In the genomic region with DNA sequence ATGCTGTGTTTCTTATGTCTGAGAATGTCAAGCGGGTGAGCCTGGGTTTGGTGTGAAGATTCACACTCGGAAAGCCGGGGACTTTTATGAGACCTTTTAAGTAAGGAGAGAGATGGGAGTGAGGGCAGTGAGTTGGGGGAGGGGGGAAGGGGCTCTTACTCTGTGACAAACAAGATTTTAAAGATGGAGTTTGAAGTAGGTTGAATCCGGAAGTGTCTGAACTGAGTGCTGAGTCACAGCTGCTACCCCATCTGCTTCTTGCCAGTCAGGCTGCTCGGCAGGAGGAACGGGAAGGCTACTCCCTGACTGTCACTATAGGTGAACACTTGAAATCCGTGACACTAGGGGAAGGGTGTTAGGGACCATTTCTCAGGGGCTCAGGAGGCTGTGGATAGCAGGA, we compare ENCODE assay signal across 9 mouse cellular contexts. TPM values are rescaled to one million over a fixed set of nuclear protein-coding genes. Genes with fewer than 3 reads are reported as not detected.
DNase-seq lines count a peak whose midpoint lies in the region; ATAC-seq lines count a peak whose summit lies in the region.
"Had no signal": no experiment of that assay in that cellular context is flagged by ENCODE, and none has a peak within 500 bp of the region (broad histone marks: within the 10 kb centered on the region; RNA-seq: fewer than 3 reads in every experiment).

No protein-coding gene starts in this region.

- H3K4me3 ChIP-seq in forebrain, embryonic 11.5 days (ENCODE audit: low read depth, low read length): no peak overlapping the region
- H3K4me3 ChIP-seq in neural tube, embryonic 13.5 days: no peak overlapping the region
- H3K4me3 ChIP-seq: heart, embryonic 15.5 days had no signal

- H3K27me3 ChIP-seq in forebrain, embryonic 11.5 days (ENCODE audit: control insufficient read depth, insufficient read depth, low read length): no peaks in the 10 kb centered on the region
- H3K27me3 ChIP-seq in neural tube, embryonic 13.5 days: no peaks in the 10 kb centered on the region
- H3K27me3 ChIP-seq: heart, embryonic 15.5 days had no signal

- no peak overlapping the region for H3K4me2 ChIP-seq in forebrain, embryonic 11.5 days (ENCODE audit: low read depth, low read length, severe bottlenecking)
- H3K4me2 ChIP-seq in neural tube, embryonic 13.5 days: 0 out of 2 replicates have a peak overlapping the region, but pooled peaks have one; percentile 9
- H3K4me2 ChIP-seq: heart, embryonic 15.5 days had no signal

- no peak overlapping the region for H3K9ac ChIP-seq in forebrain, embryonic 11.5 days (ENCODE audit: low read length)
- no peak overlapping the region for H3K9ac ChIP-seq in neural tube, embryonic 13.5 days
- H3K9ac ChIP-seq: heart, embryonic 15.5 days had no signal

- no peaks in the 10 kb centered on the region for H3K4me1 ChIP-seq in forebrain, embryonic 11.5 days (replicated peaks; ENCODE audit: control insufficient read depth, insufficient read depth, low read length)
- peaks cover 25% of the 10 kb centered on the region for H3K4me1 ChIP-seq in neural tube, embryonic 13.5 days (replicated peaks)

- peak; percentile 53 for DNase-seq in forebrain, embryonic 11.5 days (ENCODE audit: low spot score)
- peak; percentile 34 to 35 for DNase-seq in layer of hippocampus, postnatal 36 days
- DNase-seq in gastrocnemius, postnatal 25 days: no peak
- no peak for DNase-seq in adrenal gland, postnatal 10 days
- DNase-seq in cerebellum, postnatal 36 days: no peak
- DNase-seq: lung, postnatal 36 days had no signal

- ATAC-seq in common myeloid progenitor, adult 5-6 weeks (replicated peaks; ENCODE audit: low read depth, poor library complexity, severe bottlenecking): peak; percentile 90
- ATAC-seq in forebrain, embryonic 11.5 days (replicated peaks; ENCODE audit: low FRiP score): no peak
- 0 out of 2 replicates have a peak, but pooled peaks have one; percentile 36 for ATAC-seq in neural tube, embryonic 13.5 days (ENCODE audit: low read depth)

- no peak overlapping the region for H3K27ac ChIP-seq in forebrain, embryonic 11.5 days (ENCODE audit: low read depth, low read length)
- H3K27ac ChIP-seq in neural tube, embryonic 13.5 days (replicated peaks): peak overlapping the region; percentile 54
- H3K27ac ChIP-seq: heart, embryonic 15.5 days had no signal

- no peaks in the 10 kb centered on the region for H3K9me3 ChIP-seq in forebrain, embryonic 11.5 days (ENCODE audit: control insufficient read depth, low read length)
- H3K9me3 ChIP-seq in neural tube, embryonic 13.5 days: no peaks in the 10 kb centered on the region
- H3K9me3 ChIP-seq: heart, embryonic 15.5 days had no signal

- 44% methylated on average over 7 of the region's 7 CpGs for WGBS in forebrain, embryonic 11.5 days
- 19% methylated on average over 7 of the region's 7 CpGs for WGBS in neural tube, embryonic 13.5 days

- H3K36me3 ChIP-seq in forebrain, embryonic 11.5 days (ENCODE audit: control insufficient read depth, insufficient read depth, low read length): no peaks in the 10 kb centered on the region
- H3K36me3 ChIP-seq in neural tube, embryonic 13.5 days: no peaks in the 10 kb centered on the region
- H3K36me3 ChIP-seq: heart, embryonic 15.5 days had no signal

RNA-seq across cellular contexts. Expression of a gene that starts 33.7 kb away (rescaled TPM):
- total RNA-seq in common myeloid progenitor, adult 5-6 weeks (2017): 1.2 and 1.8 TPM in 2 replicates
- polyA plus RNA-seq in forebrain, embryonic 11.5 days (2014; fragmentation: Nextera tagmentation; extraction: Ambion mirVana): 0.19 and 0.32 TPM in 2 replicates
- under 1 TPM; 0.23 to 0.65 TPM for total RNA-seq in layer of hippocampus, postnatal 36 days (2021)
- polyA plus RNA-seq in neural tube, embryonic 13.5 days (2015; fragmentation: Nextera tagmentation; extraction: Ambion mirVana): 0.30 and 0.53 TPM in 2 replicates
- 10 to 100 TPM in 1 of 2 experiments, 1 to 10 TPM in 1; 3.3 to 10.8 TPM for total RNA-seq in gastrocnemius, postnatal 25 days (2021)
- total RNA-seq in adrenal gland, postnatal 10 days (2021): 1 to 10 TPM in 1 of 2 experiments, under 1 TPM in 1; 0.63 to 1.4 TPM

Comparison
In these comparisons a context has a peak if more than half of its experiments do, and no peak if none do; other contexts are left out.
1. DNase-seq: peak in forebrain, embryonic 11.5 days (single experiment) and layer of hippocampus, postnatal 36 days (2 of 2); none in gastrocnemius, postnatal 25 days (single experiment), adrenal gland, postnatal 10 days (single experiment) and cerebellum, postnatal 36 days (0 of 2).